Mouse (Mus musculus): ENCODE data around the gene Lrrc4b.

Gene Lrrc4b

DNA sequence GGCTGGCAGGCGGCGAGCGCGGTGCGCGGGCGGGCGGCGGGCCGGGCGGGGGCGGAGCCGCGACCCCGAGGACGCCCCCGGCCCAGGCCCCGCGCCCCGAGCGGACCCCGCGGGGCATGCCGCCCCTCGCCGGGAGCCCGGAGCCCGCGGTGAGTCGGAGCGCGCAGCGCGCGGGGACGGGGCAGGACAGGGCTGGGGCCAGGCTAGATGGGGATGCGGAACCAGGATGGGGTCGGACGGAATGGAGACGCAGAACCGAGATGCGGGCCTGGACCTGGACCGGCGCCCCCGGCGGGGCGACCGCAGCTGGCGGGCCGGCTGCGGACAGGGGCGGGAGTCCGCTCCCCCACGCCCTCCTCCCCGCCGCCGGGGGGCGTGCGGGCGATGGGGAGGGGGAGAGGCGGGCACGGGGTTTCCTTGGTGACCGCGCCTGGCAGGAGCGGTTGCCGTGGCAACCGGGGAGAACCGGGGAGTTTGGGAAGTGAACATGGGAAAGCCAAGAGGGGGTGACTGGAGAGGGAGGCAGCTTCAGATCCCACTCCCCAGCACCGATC, at the start of gene Lrrc4b:
TSS of gene Lrrc4b (plus strand) at position 51 of the 554 bp plus-strand sequence.
- peak; percentile 90 for DNase-seq

DNA sequence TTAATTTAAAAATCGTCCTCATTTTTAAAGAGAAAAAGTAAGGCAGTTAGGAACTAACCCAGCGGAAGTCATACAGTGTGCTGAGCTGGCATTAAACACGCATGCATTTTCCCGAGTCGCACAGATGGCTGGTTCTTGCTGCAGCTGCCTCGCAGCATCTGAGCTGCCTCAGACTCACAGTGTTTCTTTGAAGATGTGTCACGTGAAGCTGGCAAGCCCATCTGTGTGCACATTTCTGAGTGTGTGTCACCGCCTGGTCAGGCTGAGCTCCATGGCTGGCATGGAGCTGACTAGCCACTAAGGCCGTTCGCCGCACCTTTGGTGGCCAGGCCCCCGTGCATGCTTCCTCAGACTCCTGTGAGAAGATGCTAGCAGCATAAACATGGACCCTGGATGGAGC, 46.3 kb upstream of the Lrrc4b start:
- no peak for DNase-seq

DNA sequence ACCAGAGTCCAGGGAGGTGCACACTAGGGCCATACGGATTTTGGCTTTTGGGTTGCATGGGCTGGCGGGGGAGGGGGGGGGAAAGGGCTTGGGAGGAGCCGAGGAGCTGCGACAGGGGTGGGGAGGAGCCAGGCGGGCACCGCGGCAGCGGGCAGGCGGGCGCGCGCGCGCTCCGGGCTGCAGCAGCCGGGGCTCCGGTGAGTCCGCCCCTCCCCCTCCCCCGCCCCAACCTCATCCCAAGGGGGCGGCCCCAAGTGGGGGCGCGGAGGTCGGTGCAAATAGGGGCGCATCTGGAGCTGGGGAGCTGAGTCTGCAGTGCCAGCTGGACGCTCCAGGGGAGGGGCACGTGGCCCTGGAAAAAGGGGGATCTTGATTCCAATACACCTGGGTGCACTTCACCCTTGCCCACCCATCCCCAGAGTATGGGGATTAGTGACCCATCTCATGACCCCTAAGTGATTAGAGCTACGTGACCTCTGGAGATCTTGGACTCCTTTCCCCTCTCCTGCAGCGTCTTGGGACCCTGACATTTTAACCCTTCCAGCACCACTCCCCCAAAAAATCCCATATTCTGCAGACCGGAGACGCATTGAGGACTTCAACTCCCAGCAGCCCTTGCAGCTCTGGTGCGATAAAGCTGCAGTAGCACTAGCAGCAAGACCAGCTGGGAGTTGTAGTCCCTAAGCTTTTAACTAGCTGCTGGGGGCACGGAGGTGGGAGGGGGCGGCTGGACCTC, 44.7 kb upstream of the Lrrc4b start, which contains the start of gene Syt3:
TSS of gene Syt3 (plus strand) at position 123 of the 736 bp plus-strand sequence.
- DNase-seq: peak; percentile 86

DNA sequence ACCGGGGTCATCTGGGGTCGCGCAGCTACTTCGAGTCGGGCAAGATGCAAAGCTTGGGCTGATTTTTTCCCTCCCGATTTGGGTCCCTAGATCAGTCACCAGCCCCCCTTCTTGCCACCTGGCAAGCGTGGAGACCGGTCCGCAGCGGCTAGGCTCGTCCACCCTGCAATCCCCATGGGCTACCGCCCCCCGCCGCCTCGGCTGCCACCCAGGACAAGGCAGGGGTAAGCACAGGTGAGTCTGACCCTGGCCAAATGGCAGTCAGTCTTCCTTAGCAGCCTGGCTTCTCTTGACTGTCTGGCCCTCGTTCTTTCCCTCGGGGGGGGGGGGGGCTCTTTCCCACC, 44.1 kb upstream of the Lrrc4b start:
- no peak for DNase-seq

DNA sequence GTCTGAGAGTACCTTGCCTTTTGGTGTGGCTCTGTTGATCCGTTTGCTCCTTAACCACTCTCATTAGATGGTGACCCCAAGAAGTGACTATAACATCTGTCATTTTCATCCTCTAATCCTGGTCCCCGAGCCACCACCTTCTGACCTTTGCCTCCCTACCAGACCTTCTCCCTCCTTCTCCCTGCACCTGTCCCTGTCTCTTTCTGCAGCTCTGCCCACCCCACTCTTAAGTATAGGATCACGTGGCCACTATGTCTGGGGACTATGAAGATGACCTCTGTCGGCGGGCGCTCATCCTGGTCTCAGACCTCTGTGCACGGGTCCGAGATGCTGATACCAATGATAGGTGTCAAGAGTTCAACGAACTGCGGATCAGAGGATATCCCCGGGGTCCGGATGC, 43.1 kb upstream of the Lrrc4b start, which contains the start of gene 1700008O03Rik:
TSS of gene 1700008O03Rik (minus strand) at position 101 of the 400 bp plus-strand sequence.
- DNase-seq: no peak

DNA sequence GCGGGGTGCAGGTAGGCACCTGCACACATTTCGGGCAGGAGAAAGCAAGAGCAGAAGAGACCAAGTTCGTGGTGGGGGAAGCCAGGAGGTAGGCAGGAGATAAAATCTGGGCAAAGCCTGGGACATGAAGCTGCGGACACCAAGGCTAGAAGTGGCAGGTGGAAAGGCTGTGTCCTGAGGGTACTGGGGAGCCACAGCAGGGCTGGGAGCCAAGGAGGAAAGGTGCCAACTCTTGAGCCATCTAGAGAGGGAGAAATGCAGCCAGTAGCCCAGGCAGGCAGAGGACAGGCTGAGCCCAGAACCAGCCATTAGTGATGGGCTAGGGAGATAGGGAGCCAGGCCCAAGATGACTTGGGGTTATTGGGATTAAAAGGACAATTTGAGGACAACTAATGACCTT, 37.0 kb upstream of the Lrrc4b start:
- no peak for DNase-seq

DNA sequence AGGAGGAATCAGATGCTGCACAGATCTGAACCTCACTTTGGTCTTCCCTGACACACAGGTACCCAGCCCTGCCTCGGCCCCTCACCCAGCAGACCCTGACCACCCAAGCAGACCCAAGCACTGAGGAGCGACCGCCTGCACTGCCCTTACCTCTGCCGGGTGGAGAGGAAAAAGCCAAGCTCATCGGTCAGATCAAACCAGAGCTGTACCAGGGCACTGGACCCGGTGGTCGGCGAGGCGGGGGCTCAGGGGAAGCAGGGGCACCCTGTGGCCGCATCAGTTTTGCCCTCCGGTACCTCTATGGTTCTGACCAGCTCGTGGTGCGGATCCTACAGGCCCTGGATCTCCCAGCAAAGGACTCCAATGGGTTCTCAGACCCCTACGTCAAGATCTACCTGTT, 36.5 kb upstream of the Lrrc4b start:
- no peak for DNase-seq

DNA sequence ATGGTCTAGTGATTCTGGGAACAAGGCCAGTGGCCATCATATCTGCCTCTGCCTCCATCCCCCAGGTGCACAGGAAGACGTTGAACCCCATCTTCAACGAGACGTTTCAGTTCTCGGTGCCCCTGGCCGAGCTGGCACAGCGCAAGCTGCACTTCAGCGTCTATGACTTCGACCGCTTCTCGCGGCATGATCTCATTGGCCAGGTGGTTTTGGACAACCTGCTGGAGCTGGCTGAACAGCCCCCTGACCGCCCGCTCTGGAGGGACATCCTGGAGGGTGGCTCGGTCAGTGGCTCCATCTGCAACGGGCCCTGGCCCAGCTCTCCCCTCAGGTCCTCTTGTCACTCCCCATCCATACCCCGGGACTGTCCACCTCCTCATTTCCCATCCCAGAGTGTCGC, 35.5 kb upstream of the Lrrc4b start:
- DNase-seq: no peak

DNA sequence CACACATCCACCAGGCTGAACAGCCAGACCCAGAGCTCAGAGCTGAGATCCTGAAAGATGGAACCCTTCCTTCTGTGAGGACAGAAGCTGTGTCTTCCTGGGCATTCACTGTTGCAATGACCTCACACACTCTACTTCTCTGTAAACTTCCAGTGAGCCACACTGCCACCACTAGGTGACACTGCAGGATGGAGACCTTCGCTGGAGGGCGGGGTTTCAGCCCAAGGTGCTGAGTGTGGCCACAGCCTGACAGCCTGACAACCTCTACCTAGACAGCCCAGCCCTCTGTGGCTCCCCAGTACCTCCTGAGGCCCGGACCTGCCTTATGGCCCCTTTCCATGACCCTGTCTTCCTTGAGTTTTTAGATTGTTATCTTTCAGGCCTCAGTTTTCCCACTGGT, 30.2 kb upstream of the Lrrc4b start:
- peak; percentile 72 for DNase-seq

DNA sequence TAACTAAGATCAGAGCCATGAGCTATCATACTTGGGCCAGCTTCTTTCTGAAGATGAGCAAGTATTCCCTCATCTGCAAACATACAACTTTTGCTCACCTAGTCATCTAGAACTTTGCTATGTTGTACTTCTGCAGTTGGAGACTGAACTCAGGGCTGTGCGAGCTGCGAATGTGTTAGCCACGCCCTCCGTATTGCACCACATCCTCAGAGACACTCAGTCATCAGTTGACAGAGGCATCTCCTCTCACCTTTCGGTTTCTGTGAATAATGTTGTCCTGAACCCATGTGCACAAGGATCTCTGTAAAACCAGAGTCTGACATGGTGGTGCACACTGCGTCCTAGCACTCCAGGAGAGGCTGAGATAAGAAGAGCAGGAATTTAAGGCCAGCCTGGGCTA, 27.1 kb upstream of the Lrrc4b start:
- DNase-seq: no peak

DNA sequence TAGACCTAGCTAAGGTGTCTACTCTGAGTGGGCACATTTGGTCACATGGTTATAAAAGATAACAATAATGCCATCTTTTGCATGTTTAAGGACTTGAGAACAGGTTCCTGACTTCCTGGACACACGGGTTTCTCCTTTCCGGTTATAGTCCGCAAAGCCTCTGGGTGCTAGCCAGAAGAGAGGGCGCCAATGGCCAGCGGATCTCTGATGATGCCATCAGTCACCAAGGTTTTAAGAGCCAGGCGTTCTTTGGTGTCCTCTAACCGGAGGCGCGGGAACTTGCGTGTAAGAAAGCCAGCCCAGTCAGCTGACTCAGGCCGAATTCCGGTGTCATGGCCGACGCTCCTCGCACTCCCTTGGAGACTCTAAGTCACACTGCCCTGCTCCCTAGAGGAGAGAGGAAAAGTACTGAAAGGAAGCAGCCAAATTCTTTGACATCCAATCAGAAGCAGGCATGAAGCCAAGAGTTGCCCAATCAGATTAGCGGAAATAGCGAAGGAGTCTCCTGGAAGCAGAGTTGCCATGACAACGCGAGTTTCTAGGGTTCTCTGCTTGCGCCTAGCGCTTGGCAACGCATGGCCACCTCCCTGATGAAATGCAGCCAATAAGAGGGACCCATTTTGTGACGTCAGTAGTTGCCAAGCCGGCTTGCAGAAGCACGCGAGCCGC, 23.3 kb upstream of the Lrrc4b start:
- DNase-seq: peak; percentile 100

DNA sequence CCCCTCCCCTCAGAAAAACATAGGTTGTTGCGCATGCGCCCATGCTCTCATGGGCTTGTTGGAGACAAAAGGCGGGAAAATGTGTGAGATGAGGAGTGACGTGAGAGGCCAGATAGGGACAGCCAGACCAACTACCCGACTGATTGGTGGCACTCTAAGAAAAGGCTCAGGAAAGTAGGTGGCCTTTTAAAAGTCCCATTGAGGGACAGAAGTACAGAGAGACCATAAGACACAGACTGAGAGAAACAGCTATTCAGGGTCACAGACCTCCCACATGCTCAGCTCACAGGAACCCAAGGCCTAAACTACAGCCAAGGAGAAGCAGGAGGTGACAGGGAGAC, 22.8 kb upstream of the Lrrc4b start:
- DNase-seq: no peak

DNA sequence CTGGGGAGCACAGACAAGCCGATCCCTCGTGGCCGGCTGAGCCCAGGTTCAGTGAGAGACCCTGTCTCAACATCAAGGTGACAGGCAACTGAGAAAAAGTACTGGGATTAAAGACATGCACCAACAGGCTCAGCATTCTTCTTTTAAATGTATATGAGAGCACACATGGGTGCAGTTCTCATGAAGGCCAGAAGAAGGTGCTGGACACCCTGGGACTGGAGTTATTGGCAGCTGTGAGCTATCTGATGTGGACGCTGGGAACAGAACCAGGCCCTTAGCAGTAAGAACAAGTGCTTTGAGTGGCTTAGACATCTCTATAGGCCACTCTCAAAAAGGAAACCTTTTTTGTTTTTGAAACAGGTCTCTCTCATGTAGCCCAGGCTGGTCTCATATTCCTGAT, 17.7 kb upstream of the Lrrc4b start:
- DNase-seq: no peak

DNA sequence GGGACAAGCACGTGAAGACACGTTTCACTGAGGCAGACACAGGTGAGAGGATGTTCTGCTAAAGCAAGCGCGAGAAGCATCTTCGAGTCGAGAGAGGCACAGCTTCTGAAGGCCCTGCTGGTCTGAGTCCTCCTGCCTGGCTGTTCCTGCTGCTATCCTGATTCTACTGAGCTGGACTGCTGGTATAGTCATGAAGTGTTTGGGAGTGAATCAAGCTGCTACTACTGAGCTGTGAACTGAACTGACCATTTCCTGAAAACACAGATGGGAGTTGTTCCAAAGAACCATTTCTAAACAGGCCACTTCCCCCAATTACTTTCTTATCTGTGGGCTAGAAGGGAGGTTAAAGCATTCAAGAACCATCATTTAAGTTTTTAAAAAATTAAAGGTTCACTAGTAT, 15.5 kb upstream of the Lrrc4b start:
- DNase-seq: no peak

DNA sequence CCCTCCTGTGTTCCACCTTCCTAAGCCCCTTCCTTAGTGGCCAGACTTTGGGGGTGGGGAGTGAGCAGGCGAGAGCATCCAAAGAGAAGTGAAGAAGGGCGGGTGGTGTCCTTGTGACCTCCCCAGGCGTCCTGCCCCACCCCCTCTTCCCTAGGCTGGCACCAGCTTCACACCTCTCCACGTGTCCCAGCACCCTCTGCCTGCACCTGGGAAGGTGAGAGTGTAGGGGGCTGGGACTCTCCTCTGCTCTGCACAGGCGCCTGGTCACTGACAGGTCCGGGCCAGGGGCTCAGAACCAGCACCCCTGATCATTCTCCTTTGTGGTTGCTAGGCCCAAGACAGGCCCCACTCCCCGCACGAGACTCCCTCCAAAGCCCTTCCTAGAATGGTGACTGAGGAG, 1.2 kb upstream of the Lrrc4b start:
- DNase-seq: no peak

DNA sequence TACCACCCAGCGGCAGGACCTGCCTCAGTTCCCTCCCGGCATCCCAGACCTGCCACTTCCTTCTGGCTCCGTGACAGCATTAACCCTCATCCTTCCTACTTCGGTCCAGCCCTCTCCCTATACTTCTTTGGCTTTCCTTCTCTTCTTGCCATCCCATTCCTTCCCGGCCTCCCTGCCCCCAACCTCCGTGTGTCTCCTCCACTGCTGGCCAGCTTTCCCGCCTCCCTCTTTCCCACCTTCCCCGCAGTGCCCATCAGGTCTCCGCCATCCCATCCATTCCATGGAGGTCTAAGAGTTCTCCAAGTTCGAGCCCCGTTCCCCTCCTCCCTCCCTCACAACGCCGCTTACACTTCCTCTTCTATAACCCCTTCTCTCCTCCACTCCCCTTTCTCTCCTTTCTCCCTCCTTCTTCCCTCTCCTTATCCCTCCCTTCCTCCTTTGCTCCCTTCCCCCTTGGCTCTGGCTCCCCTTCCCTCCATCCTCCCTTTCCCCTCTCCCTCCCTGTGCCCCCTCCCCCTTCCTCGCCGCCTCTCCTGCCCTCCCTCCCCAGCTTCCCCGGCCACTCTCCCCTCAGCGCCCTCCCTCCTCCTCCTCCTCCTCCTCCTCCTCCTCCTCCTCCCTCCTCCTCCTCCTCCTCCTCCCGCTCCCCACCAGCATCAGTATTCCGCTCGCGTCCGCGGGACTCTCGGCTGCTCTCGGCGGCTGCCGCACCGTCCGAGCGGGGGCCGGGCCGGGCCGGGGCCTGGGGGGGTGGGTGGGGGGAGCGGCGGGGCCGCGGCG, 457 bp upstream of the Lrrc4b start:
- DNase-seq: peak; percentile 80

DNA sequence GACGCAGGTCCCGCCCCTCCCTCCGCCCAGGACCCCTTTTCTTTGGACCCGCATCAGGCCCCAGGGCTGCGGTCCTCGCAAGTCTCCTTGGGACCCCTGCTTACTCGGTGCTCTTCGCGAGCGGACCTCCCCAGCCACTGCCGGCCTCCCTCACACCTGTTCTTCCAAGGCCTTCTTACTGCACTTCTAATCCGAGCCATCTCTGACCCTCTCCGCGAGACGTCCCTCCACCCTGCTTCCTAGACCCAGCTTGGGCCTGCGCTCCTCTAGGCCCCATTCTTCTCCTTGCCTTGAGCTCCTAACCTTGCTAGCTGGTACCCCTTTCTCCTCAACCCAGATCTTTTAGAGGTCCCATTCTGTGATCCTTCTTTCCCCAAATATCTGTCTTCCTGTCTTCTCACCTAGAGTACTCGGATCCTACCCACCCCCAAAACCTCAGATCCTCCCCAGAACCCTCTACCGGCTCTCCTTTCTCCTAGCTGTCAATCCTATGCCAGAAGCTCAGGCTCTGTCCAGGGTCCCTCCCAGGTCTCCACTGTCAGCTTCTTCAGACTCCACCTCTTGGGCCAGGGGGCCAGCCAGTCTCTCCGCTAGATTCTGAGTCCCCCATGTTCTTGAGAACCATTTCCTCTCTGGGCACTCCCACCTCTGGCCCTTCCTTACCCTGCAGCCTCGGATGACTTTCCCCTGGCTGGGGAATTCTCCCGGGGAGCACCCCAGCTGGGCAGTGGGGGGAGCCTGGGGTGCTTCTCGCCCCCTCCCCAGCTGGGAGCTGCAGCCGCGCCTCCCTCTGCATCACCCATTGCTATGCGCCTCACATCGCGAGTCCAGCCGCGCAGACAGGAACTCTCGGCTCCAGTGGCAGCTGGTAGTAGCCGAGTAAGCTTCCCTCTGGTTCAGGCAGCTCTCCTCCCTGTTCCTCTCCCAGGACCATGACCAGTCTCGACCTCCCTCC, 993 bp downstream of the Lrrc4b start:
- peak; percentile 45 for DNase-seq

DNA sequence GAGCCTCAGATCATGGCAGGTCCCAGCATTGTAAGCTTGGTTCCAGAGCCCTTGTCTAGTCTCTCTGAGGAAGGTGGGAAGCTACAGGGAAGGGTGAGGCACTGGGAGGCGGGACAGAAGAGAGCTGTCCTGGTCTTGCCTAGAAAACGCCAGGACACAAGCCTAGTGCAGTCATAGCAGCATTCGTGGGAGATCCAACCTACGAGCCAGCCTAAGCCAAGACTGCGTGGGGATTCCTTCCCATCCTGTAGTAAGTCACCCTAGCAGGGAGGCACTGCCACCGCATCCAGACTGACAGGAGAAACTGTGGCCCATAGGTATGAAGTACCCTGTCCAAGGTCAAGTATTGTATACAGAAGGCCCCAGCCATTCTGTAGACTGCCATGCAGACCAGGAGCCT, 3.7 kb downstream of the Lrrc4b start:
- DNase-seq: no peak

DNA sequence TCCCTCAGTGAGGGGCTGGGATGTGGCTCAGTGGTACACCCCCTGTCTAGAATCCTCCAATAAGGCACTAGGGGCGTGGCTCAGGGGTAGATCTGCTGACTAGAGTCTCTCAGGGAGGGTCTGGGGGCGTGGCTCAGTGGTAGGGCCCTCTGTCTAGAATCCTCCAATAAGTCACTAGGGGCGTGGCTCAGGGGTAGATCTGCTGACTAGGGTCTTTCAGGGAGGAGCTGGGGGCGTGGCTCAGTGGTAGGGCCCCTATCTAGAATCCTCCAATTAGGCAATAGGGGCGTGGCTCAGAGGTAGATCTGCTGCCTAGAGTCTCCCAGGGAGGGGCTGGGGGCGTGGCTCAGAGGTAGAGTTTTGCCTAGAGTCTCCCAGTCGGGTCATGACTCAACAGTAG, 4.6 kb downstream of the Lrrc4b start:
- peak; percentile 85 for DNase-seq

DNA sequence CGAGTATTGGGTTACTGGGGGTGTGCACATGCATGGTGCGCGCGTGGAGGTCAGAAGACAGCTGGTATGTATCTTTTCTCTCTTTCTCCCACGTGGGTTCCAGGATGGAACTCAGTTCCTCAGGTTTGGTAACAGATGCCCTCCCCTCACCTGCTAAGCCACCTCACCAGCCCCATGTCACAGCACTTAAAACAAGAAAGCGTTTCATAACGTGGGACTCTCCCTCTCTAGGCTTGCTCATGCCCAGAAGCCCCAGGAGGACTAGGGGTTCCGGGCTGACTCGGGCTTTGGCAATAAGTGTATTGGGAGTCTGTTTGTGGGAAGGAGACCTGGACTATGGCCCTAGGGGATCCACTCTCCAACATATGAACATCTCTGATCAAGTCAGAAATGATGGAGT, 5.3 kb downstream of the Lrrc4b start:
- DNase-seq: no peak

DNA sequence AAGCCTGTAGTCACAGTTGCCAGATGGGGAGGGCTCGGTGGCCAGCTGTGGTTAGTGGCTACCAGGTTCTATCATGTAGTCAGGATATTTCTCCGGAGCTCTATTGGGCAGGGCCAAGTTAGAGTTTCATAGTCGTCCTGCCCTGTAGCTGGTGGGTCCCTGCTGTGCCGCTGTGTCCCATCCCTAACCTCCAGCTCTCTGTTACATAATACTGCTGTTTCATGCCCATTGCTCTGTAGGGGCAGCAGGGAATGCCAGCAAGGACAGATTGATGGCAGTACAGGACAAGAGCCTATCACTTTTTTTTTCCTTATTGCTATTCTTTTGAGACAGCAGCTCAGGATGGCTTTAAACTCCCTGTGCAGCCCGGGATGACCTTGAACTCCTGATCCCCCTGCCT, 7.0 kb downstream of the Lrrc4b start:
- DNase-seq: no peak

DNA sequence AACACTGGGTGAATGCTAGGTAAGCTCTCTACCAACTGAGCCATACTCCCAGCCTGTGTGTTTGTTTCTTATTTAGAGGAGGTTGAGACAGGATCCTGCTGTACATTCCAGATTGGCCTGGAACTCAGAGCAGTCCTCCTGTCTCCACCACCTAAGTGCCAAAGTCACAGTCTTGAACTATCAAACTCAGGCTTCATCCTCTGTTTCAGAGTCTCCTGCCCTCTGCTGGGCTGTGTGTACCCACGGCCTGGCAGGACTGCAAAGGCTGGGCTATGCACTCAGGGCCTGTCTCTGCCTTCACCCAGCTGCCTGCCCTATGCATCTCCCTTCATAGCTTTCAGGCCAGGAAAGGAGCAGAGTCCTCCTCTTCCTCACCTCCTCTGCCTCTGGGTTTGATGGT, 7.4 kb downstream of the Lrrc4b start:
- DNase-seq: no peak

DNA sequence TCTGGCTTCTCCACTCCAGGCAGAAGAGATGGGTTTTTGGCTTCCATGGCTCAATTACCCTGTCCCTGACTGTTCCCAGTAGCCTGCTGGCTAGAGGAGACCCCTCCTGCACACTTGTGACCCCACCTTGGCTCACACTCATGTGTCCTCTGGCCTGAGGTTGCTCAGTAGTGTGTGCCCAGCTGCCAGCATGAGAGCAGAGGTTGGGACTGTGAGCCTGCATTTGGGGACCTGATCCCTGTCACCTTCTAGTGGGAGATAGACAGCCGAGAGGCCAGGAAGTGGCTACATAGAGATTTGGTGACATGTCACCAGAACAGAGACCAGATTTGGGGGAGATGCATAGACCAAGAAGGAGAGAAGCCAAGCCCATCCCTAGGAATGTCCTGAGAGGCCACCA, 8.4 kb downstream of the Lrrc4b start:
- no peak for DNase-seq

All from embryo, embryonic 11 days (tissue).